Mouse (Mus musculus): ENCODE data around the gene Phactr3. TPM values are rescaled to one million over a fixed set of nuclear protein-coding genes. Genes with fewer than 3 reads are reported as not detected.

Gene Phactr3
- polyA plus RNA-seq, 1 experiment: not detected

- Histone ChIP-seq H3K4me3 (no peak overlapping the region), H3K4me2 (ENCODE audit: low read depth) (no peak overlapping the region)
Measured at GRCm38 (mm10) chr2:178141489-178141922, 22.7 kb downstream of the Phactr3 start.

GRCm38 (mm10) chr2:178142291-178143023, 23.7 kb downstream of the Phactr3 start:
- H3K4me3 ChIP-seq: no peak overlapping the region
- TF ChIP-seq TCF12 (IDR thresholded peaks at IDR 0.05; ENCODE audit: insufficient read depth, poor library complexity, severe bottlenecking) (no peak), E2F4 (IDR thresholded peaks at IDR 0.05; ENCODE audit: insufficient read depth) (no peak), MYOD1 (IDR thresholded peaks at IDR 0.05; ENCODE audit: control insufficient read depth in 1 of 3, insufficient read length in 2 of 3, low read depth in 2 of 3) (no peak), MAX (IDR thresholded peaks at IDR 0.05; ENCODE audit: low read depth) (no peak), USF1 (IDR thresholded peaks at IDR 0.05; ENCODE audit: low read depth) (no peak), SRF (IDR thresholded peaks at IDR 0.05; ENCODE audit: control insufficient read depth, insufficient read length, low read depth) (no peak), POLR2AphosphoS2 (IDR thresholded peaks at IDR 0.05; ENCODE audit: insufficient read length, low read depth) (no peak), CEBPB (IDR thresholded peaks at IDR 0.05; ENCODE audit: insufficient read depth, poor library complexity, severe bottlenecking) (no peak), REST (IDR thresholded peaks at IDR 0.05; ENCODE audit: insufficient read depth, insufficient read length) (no peak), TCF3 (IDR thresholded peaks at IDR 0.05; ENCODE audit: insufficient read length, low read depth) (no peak), POLR2A (IDR thresholded peaks at IDR 0.05; ENCODE audit: insufficient read length, low read depth) (no peak), MYOG (IDR thresholded peaks at IDR 0.05; ENCODE audit: control insufficient read depth in 1 of 3, insufficient read depth in 1 of 3, insufficient read length in 2 of 3, low read depth in 2 of 3) (no peak)
- no peak overlapping the region for H3K4me2 ChIP-seq (ENCODE audit: low read depth)
- no peak overlapping the region for H3ac ChIP-seq (ENCODE audit: control insufficient read depth, insufficient read length)
- H3K36me3 ChIP-seq (ENCODE audit: control insufficient read depth, insufficient read depth): no peaks in the 10 kb centered on the region
- no peaks in the 10 kb centered on the region for H3K27me3 ChIP-seq (ENCODE audit: control insufficient read depth, insufficient read depth, insufficient read length)
- H3K79me2 ChIP-seq (ENCODE audit: control insufficient read depth, insufficient read depth): no peaks in the 10 kb centered on the region

More at GRCm38 (mm10) chr2:178141489-178141922, 22.7 kb downstream of the Phactr3 start:
- no peaks in the 10 kb centered on the region for H3K27me3 ChIP-seq (ENCODE audit: control insufficient read depth, insufficient read depth, insufficient read length)
- H3K36me3 ChIP-seq (ENCODE audit: control insufficient read depth, insufficient read depth): no peaks in the 10 kb centered on the region
- H3K79me2 ChIP-seq (ENCODE audit: control insufficient read depth, insufficient read depth): no peaks in the 10 kb centered on the region
- no peak overlapping the region for H3ac ChIP-seq (ENCODE audit: control insufficient read depth, insufficient read length)
- TF ChIP-seq TCF12 (IDR thresholded peaks at IDR 0.05; ENCODE audit: insufficient read depth, poor library complexity, severe bottlenecking) (no peak), MAX (IDR thresholded peaks at IDR 0.05; ENCODE audit: low read depth) (no peak), MYOG (IDR thresholded peaks at IDR 0.05; ENCODE audit: control insufficient read depth in 1 of 3, insufficient read depth in 1 of 3, insufficient read length in 2 of 3, low read depth in 2 of 3) (no peak), MYOD1 (IDR thresholded peaks at IDR 0.05; ENCODE audit: control insufficient read depth in 1 of 3, insufficient read length in 2 of 3, low read depth in 2 of 3) (no peak), CEBPB (IDR thresholded peaks at IDR 0.05; ENCODE audit: insufficient read depth, poor library complexity, severe bottlenecking) (no peak), REST (IDR thresholded peaks at IDR 0.05; ENCODE audit: insufficient read depth, insufficient read length) (no peak), SRF (IDR thresholded peaks at IDR 0.05; ENCODE audit: control insufficient read depth, insufficient read length, low read depth) (no peak), USF1 (IDR thresholded peaks at IDR 0.05; ENCODE audit: low read depth) (no peak), TCF3 (IDR thresholded peaks at IDR 0.05; ENCODE audit: insufficient read length, low read depth) (no peak), POLR2A (IDR thresholded peaks at IDR 0.05; ENCODE audit: insufficient read length, low read depth) (no peak), E2F4 (IDR thresholded peaks at IDR 0.05; ENCODE audit: insufficient read depth) (no peak), POLR2AphosphoS2 (IDR thresholded peaks at IDR 0.05; ENCODE audit: insufficient read length, low read depth) (no peak)

GRCm38 (mm10) chr2:178143024-178143415, 24.2 kb downstream of the Phactr3 start:
- Histone ChIP-seq H3K27me3 (ENCODE audit: control insufficient read depth, insufficient read depth, insufficient read length) (no peaks in the 10 kb centered on the region), H3ac (ENCODE audit: control insufficient read depth, insufficient read length) (no peak overlapping the region), H3K4me2 (ENCODE audit: low read depth) (no peak overlapping the region), H3K36me3 (ENCODE audit: control insufficient read depth, insufficient read depth) (no peaks in the 10 kb centered on the region), H3K4me3 (no peak overlapping the region), H3K79me2 (ENCODE audit: control insufficient read depth, insufficient read depth) (no peaks in the 10 kb centered on the region)
- TF ChIP-seq USF1 (IDR thresholded peaks at IDR 0.05; ENCODE audit: low read depth) (no peak), TCF12 (IDR thresholded peaks at IDR 0.05; ENCODE audit: insufficient read depth, poor library complexity, severe bottlenecking) (no peak), REST (IDR thresholded peaks at IDR 0.05; ENCODE audit: insufficient read depth, insufficient read length) (no peak), CEBPB (IDR thresholded peaks at IDR 0.05; ENCODE audit: insufficient read depth, poor library complexity, severe bottlenecking) (no peak), E2F4 (IDR thresholded peaks at IDR 0.05; ENCODE audit: insufficient read depth) (no peak), POLR2AphosphoS2 (IDR thresholded peaks at IDR 0.05; ENCODE audit: insufficient read length, low read depth) (no peak), TCF3 (IDR thresholded peaks at IDR 0.05; ENCODE audit: insufficient read length, low read depth) (no peak), MYOG (IDR thresholded peaks at IDR 0.05; ENCODE audit: control insufficient read depth in 1 of 3, insufficient read depth in 1 of 3, insufficient read length in 2 of 3, low read depth in 2 of 3) (no peak), MYOD1 (IDR thresholded peaks at IDR 0.05; ENCODE audit: control insufficient read depth in 1 of 3, insufficient read length in 2 of 3, low read depth in 2 of 3) (no peak), SRF (IDR thresholded peaks at IDR 0.05; ENCODE audit: control insufficient read depth, insufficient read length, low read depth) (no peak), POLR2A (IDR thresholded peaks at IDR 0.05; ENCODE audit: insufficient read length, low read depth) (no peak), MAX (IDR thresholded peaks at IDR 0.05; ENCODE audit: low read depth) (no peak)

GRCm38 (mm10) chr2:178143898-178144297, 25.1 kb downstream of the Phactr3 start:
- no peaks in the 10 kb centered on the region for H3K27me3 ChIP-seq (ENCODE audit: control insufficient read depth, insufficient read depth, insufficient read length)

More at GRCm38 (mm10) chr2:178143898-178144297, 25.1 kb downstream of the Phactr3 start:
- TF ChIP-seq TCF3 (IDR thresholded peaks at IDR 0.05; ENCODE audit: insufficient read length, low read depth) (no peak), POLR2AphosphoS2 (IDR thresholded peaks at IDR 0.05; ENCODE audit: insufficient read length, low read depth) (no peak)
- Histone ChIP-seq H3K4me3 (no peak overlapping the region), H3K79me2 (ENCODE audit: control insufficient read depth, insufficient read depth) (no peaks in the 10 kb centered on the region), H3K4me2 (ENCODE audit: low read depth) (no peak overlapping the region), H3ac (ENCODE audit: control insufficient read depth, insufficient read length) (no peak overlapping the region), H3K36me3 (ENCODE audit: control insufficient read depth, insufficient read depth) (no peaks in the 10 kb centered on the region)

Data from myocyte (in vitro differentiated cells).